Mouse (Mus musculus): ENCODE results near the gene Cradd.

DNA sequence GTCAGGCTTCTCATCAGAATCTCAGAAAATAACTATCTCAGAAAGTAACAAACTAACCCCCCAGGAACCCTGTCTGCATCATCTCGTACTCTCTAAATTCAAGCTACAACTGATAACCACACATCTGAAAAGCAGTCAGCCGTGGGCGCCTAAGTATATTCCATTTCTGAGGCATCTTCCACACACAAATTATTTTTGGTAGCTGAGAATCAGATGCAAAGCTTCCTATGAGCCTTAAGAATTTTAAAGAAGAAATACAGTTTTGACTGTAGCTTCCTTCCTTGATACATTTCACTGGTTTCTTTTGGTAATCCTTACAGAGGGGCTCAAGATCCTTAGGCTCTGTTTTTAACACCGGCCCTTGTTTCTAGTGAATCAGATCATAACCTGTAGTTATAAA lies 58.4 kb downstream of the Cradd start:
- no peak for TF ChIP-seq CTCF (IDR thresholded peaks at IDR 0.05; ENCODE audit: extremely low read depth, insufficient read length, insufficient replicate concordance, low read depth, low read length)
- TF ChIP-seq POLR2A (IDR thresholded peaks at IDR 0.05; ENCODE audit: low read depth, low read length) = no peak

Measured in small intestine, adult 2 months (tissue).